Mouse (Mus musculus) CH12.LX (cell line): ENCODE results near the gene Bcl11a. TPM values are rescaled to one million over a fixed set of nuclear protein-coding genes. Genes with fewer than 3 reads are reported as not detected.
A peak's percentile ranks its signal among the peaks of the same experiment; 100 is the strongest.

Experiments
- DNase-seq: peaks from one replicate; pipeline ENCODE4 v3.0.0-alpha.2; 2013; ENCODE audit errors: extremely low read depth
- H3K27ac ChIP-seq: 2 replicates; pipeline ENCODE4 v1.5.1; 2012; ENCODE audit warnings: low read depth, mild to moderate bottlenecking, control low read depth, moderate library complexity; ENCODE audit not compliant: insufficient read depth
- H3K27me3 ChIP-seq: replicated peaks from 2 replicates; pipeline ENCODE3; 2012; ENCODE audit warnings: inconsistent platforms
- H3K36me3 ChIP-seq, 2 experiments: replicated peaks in 1 of 2; 2 replicates each; pipeline versions ENCODE3 to v1.6.1; 2012; ENCODE audit warnings: inconsistent platforms in 1 of 2, low read length in 1 of 2, mild to moderate bottlenecking in 1 of 2, mixed read lengths in 1 of 2, moderate library complexity in 1 of 2; ENCODE audit not compliant: control insufficient read depth in 1 of 2, insufficient read depth in 1 of 2
- H3K4me1 ChIP-seq, 2 experiments: 2 replicates each; pipeline ENCODE4 v1.6.1; 2012; ENCODE audit warnings: inconsistent platforms in 1 of 2, moderate library complexity in 1 of 2; ENCODE audit not compliant: insufficient read depth in 2 of 2, control insufficient read depth in 1 of 2
- H3K4me2 ChIP-seq: 2 replicates; pipeline ENCODE4 v1.6.1; 2012; ENCODE audit warnings: low read depth, mild to moderate bottlenecking, control low read depth; ENCODE audit not compliant: poor library complexity, insufficient read depth, severe bottlenecking
- H3K4me3 ChIP-seq, 3 experiments: fragments of 150-350 bp in 1 of 3; sonication (generic) in 1 of 3; replicated peaks in 1 of 3; 2 replicates each; pipeline versions ENCODE3 to v1.5.1; 2011 to 2012; ENCODE audit warnings: low read depth in 2 of 3, low read length in 2 of 3, mild to moderate bottlenecking in 2 of 3, moderate library complexity in 2 of 3, control low read depth in 1 of 3, improper control_type of control experiment in 1 of 3, inconsistent platforms in 1 of 3, mixed read lengths in 1 of 3; ENCODE audit not compliant: poor library complexity in 1 of 3
- H3K79me2 ChIP-seq: replicated peaks from 2 replicates; pipeline ENCODE4 v1.6.1; 2012; ENCODE audit warnings: mild to moderate bottlenecking, moderate library complexity; ENCODE audit not compliant: control insufficient read depth, poor library complexity, insufficient read depth, severe bottlenecking; ENCODE audit errors: extremely low read depth
- H3K9ac ChIP-seq: 2 replicates; pipeline ENCODE4 v1.6.1; 2012; ENCODE audit warnings: low read depth, mild to moderate bottlenecking, control low read depth, moderate library complexity; ENCODE audit not compliant: insufficient read depth
- H3K9me3 ChIP-seq: replicated peaks from 2 replicates; pipeline ENCODE3; 2012; ENCODE audit warnings: low read length, inconsistent platforms, mixed read lengths
- BHLHE40 ChIP-seq: IDR thresholded peaks from 2 replicates; pipeline ENCODE4 v1.6.1; 2011; ENCODE audit warnings: mild to moderate bottlenecking, low read depth, low read length, improper control_type of control experiment
- CHD1 ChIP-seq: IDR thresholded peaks from 2 replicates; pipeline ENCODE4 v1.6.1; 2012; ENCODE audit warnings: low read depth, low read length, improper control_type of control experiment, inconsistent platforms
- CHD2 ChIP-seq: IDR thresholded peaks from 2 replicates; pipeline ENCODE4 v1.6.1; 2011; ENCODE audit warnings: low read length, improper control_type of control experiment
- CTCF ChIP-seq, 2 experiments: IDR thresholded peaks in 1 of 2; conservative IDR thresholded peaks in 1 of 2; 2 replicates each; pipeline ENCODE4 v1.5.1; 2011 to 2012; ENCODE audit warnings: low read depth in 2 of 2, low read length in 2 of 2, improper control_type of control experiment in 1 of 2, inconsistent platforms in 1 of 2, mild to moderate bottlenecking in 1 of 2, moderate library complexity in 1 of 2
- E2F4 ChIP-seq: IDR thresholded peaks from 2 replicates; pipeline ENCODE4 v1.6.1; 2011; ENCODE audit warnings: low read depth, low read length, improper control_type of control experiment; ENCODE audit not compliant: insufficient replicate concordance
- EP300 ChIP-seq: IDR thresholded peaks from 2 replicates; pipeline ENCODE4 v1.6.1; 2011; ENCODE audit warnings: low read length, improper control_type of control experiment
- ETS1 ChIP-seq: conservative IDR thresholded peaks from 2 replicates; pipeline ENCODE4 v1.6.1; 2012; ENCODE audit warnings: low read depth, mild to moderate bottlenecking, inconsistent platforms, low read length, improper control_type of control experiment, moderate library complexity
- GABPA ChIP-seq: IDR thresholded peaks from 2 replicates; pipeline ENCODE4 v1.6.1; 2012; ENCODE audit warnings: low read depth, low read length, improper control_type of control experiment, inconsistent platforms; ENCODE audit not compliant: insufficient replicate concordance
- IRF4 ChIP-seq: IDR thresholded peaks from 2 replicates; pipeline ENCODE4 v1.6.1; 2014; ENCODE audit warnings: low read depth, mild to moderate bottlenecking, inconsistent platforms, low read length, improper control_type of control experiment
- JUN ChIP-seq: IDR thresholded peaks from 2 replicates; pipeline ENCODE4 v1.6.1; 2011; ENCODE audit warnings: low read depth, mild to moderate bottlenecking, low read length, improper control_type of control experiment, moderate library complexity; ENCODE audit not compliant: insufficient read depth
- JUND ChIP-seq: conservative IDR thresholded peaks from 2 replicates; pipeline ENCODE4 v1.6.1; 2011; ENCODE audit warnings: low read depth, low read length, improper control_type of control experiment
- MAFK ChIP-seq: IDR thresholded peaks from 2 replicates; pipeline ENCODE4 v1.6.1; 2011; ENCODE audit warnings: low read length, improper control_type of control experiment; ENCODE audit not compliant: insufficient replicate concordance
- MAX ChIP-seq: IDR thresholded peaks from 2 replicates; pipeline ENCODE4 v1.6.1; 2011; ENCODE audit warnings: low read length, improper control_type of control experiment
- MAZ ChIP-seq: IDR thresholded peaks from 2 replicates; pipeline ENCODE4 v1.6.1; 2012; ENCODE audit warnings: low read depth, mild to moderate bottlenecking, inconsistent platforms, low read length, improper control_type of control experiment, moderate library complexity
- MEF2A ChIP-seq: IDR thresholded peaks from 2 replicates; pipeline ENCODE4 v1.6.1; 2014; ENCODE audit warnings: low read depth, mild to moderate bottlenecking, inconsistent platforms, low read length, improper control_type of control experiment, borderline replicate concordance
- MYC ChIP-seq: IDR thresholded peaks from 2 replicates; pipeline ENCODE4 v1.6.1; 2011; ENCODE audit warnings: low read depth, mild to moderate bottlenecking, improper control_type of control experiment, low read length
- NELFE ChIP-seq: IDR thresholded peaks from 2 replicates; pipeline ENCODE4 v1.6.1; 2011; ENCODE audit warnings: low read depth, low read length, improper control_type of control experiment
- NRF1 ChIP-seq: IDR thresholded peaks from 2 replicates; pipeline ENCODE4 v1.6.1; 2014; ENCODE audit warnings: low read depth, mild to moderate bottlenecking, inconsistent platforms, low read length, improper control_type of control experiment, moderate library complexity
- POLR2A ChIP-seq: IDR thresholded peaks from 2 replicates; pipeline ENCODE4 v1.6.1; 2011; ENCODE audit warnings: low read depth, mild to moderate bottlenecking, improper control_type of control experiment, low read length
- POLR2AphosphoS2 ChIP-seq: IDR thresholded peaks from 2 replicates; pipeline ENCODE4 v1.6.1; 2011; ENCODE audit warnings: low read depth, low read length, improper control_type of control experiment
- RCOR1 ChIP-seq: conservative IDR thresholded peaks from 2 replicates; pipeline ENCODE4 v1.6.1; 2012; ENCODE audit warnings: low read depth, mild to moderate bottlenecking, inconsistent platforms, low read length, improper control_type of control experiment
- SIN3A ChIP-seq: IDR thresholded peaks from 2 replicates; pipeline ENCODE4 v1.6.1; 2012; ENCODE audit warnings: low read length, improper control_type of control experiment, inconsistent platforms
- SMC3 ChIP-seq: IDR thresholded peaks from 2 replicates; pipeline ENCODE4 v1.6.1; 2011; ENCODE audit warnings: low read depth, low read length, improper control_type of control experiment
- TBP ChIP-seq: conservative IDR thresholded peaks from 2 replicates; pipeline ENCODE4 v1.6.1; 2011; ENCODE audit warnings: low read depth, low read length, improper control_type of control experiment
- TCF12 ChIP-seq: IDR thresholded peaks from 2 replicates; pipeline ENCODE4 v1.6.1; 2014; ENCODE audit warnings: low read depth, mild to moderate bottlenecking, inconsistent platforms, low read length, improper control_type of control experiment
- USF1 ChIP-seq: IDR thresholded peaks from 2 replicates; pipeline ENCODE4 v1.6.1; 2014; ENCODE audit warnings: low read depth, mild to moderate bottlenecking, inconsistent platforms, low read length, improper control_type of control experiment
- USF2 ChIP-seq: conservative IDR thresholded peaks from 2 replicates; pipeline ENCODE4 v1.6.1; 2011; ENCODE audit warnings: low read depth, low read length, improper control_type of control experiment
- ZC3H11A ChIP-seq: IDR thresholded peaks from 2 replicates; pipeline ENCODE4 v1.6.1; 2012; ENCODE audit warnings: low read depth, mild to moderate bottlenecking, inconsistent platforms, low read length, improper control_type of control experiment
- ZKSCAN1 ChIP-seq: IDR thresholded peaks from 2 replicates; pipeline ENCODE4 v1.6.1; 2012; ENCODE audit warnings: low read depth, inconsistent platforms, low read length, improper control_type of control experiment, borderline replicate concordance
- ZMIZ1 ChIP-seq: IDR thresholded peaks from 2 replicates; pipeline ENCODE4 v1.6.1; 2012; ENCODE audit warnings: low read depth, mild to moderate bottlenecking, inconsistent platforms, low read length, improper control_type of control experiment
- ZNF384 ChIP-seq: IDR thresholded peaks from 2 replicates; pipeline ENCODE4 v1.6.1; 2012; ENCODE audit warnings: low read depth, low read length, improper control_type of control experiment, inconsistent platforms
- dilution Hi-C: fragments of 300-500 bp; cut with MboI; formaldehyde crosslinking; loops from 2 replicates; pipeline ENCODE4 v1.14.3; 2020; ENCODE audit warnings: low sequenced_read_pairs; ENCODE audit not compliant: extremely low pct_unique_long_range_greater_than_20kb, extremely low pct_ligation_motif_present
- in situ Hi-C: fragments of 300-500 bp; cut with MboI; formaldehyde crosslinking; loops from 3 replicates; pipeline ENCODE4 v1.14.3; 2019; ENCODE audit warnings: low sequenced_read_pairs, low pct_ligation_motif_present, low pct_unique_long_range_greater_than_20kb, mixed read lengths
- polyA plus RNA-seq: library from polyadenylated mRNA; unstranded; fragments of >175 nt; gene quantifications from 2 replicates; pipeline ENCODE4 v1.2.1, GENCODE M21; 2012; ENCODE audit warnings: low read depth; ENCODE audit not compliant: insufficient read length
- total RNA-seq, 2 experiments: library from RNA; depleted of rRNA; stranded (reverse); fragments of 300-350 nt in 1 of 2; fragments of >200 nt in 1 of 2; gene quantifications; 2 replicates each; pipeline ENCODE4 v1.2.3; 2012 to 2014

Bcl11a gene
- total and polyA plus RNA-seq, 3 experiments = 6.8 to 57.9 (median 13.9) TPM

- peak overlapping the region; percentile 24; the same call in 1 of the 2 replicates for H3K27ac ChIP-seq
Measured at GRCm38 (mm10) chr11:24140948-24141347, 63.1 kb downstream of the Bcl11a start.

GRCm38 (mm10) chr11:24141479-24142251 is 63.8 kb downstream of the Bcl11a start:
- Histone ChIP-seq H3K36me3 (peaks cover 0 to 55% of the 10 kb centered on the region in 2 experiments), H3K9me3 (peaks cover 7% of the 10 kb centered on the region), H3K4me2 (peak overlapping the region; percentile 53), H3K79me2 (no peaks in the 10 kb centered on the region), H3K27me3 (no peaks in the 10 kb centered on the region), H3K9ac (no peak overlapping the region), H3K27ac (peak overlapping the region; percentile 24), H3K4me1 (peaks cover 37 to 100% of the 10 kb centered on the region in 2 experiments), H3K4me3 (no peak overlapping the region)
- in situ Hi-C loops = loop anchor here (5.0 kb wide), 1 partner anchor 54 kb away; no protein-coding TSS in a partner anchor
- dilution Hi-C loops = no loop called here
- DNase-seq = peak; percentile 88
- peak; percentile 93 for TF ChIP-seq BHLHE40
- 0 out of 2 replicates have a peak, but pooled peaks have one; percentile 52 for TF ChIP-seq CHD1
- peak; percentile 57 for TF ChIP-seq MAX
- TF ChIP-seq MAFK = 0 out of 2 replicates have a peak, but pooled peaks have one; percentile 39
- TF ChIP-seq SIN3A = peak; percentile 36; the same call in 1 of the 2 replicates
- peak; percentile 60 for TF ChIP-seq ETS1
- TF ChIP-seq ZC3H11A = no peak
- TF ChIP-seq TCF12 = peak; percentile 77
- peak; percentile 43; the same call in 1 of the 2 replicates for TF ChIP-seq USF2
- TF ChIP-seq NRF1 = no peak
- TF ChIP-seq ZMIZ1 = no peak
- peak; percentile 87 for TF ChIP-seq IRF4
- peak; percentile 71 for TF ChIP-seq EP300
- TF ChIP-seq USF1 = peak; percentile 72
- no peak for TF ChIP-seq JUN
- TF ChIP-seq CHD2 = peak; percentile 76; the same call in 1 of the 2 replicates
- peak; percentile 44; the same call in 1 of the 2 replicates for TF ChIP-seq MEF2A
- TF ChIP-seq SMC3 = peak; percentile 12; the same call in 1 of the 2 replicates
- no peak for TF ChIP-seq POLR2A
- no peak for TF ChIP-seq NELFE

More at GRCm38 (mm10) chr11:24140948-24141347, 63.1 kb downstream of the Bcl11a start:
- DNase-seq = peak; percentile 82
- Histone ChIP-seq H3K27me3 (no peaks in the 10 kb centered on the region), H3K9ac (no peak overlapping the region), H3K4me3 (no peak overlapping the region), H3K79me2 (no peaks in the 10 kb centered on the region), H3K4me2 (no peak overlapping the region), H3K9me3 (peaks cover 7% of the 10 kb centered on the region), H3K4me1 (peaks cover 32 to 100% of the 10 kb centered on the region in 2 experiments)
- in situ Hi-C loops (loop anchor here (5.0 kb wide), 1 partner anchor 54 kb away; no protein-coding TSS in a partner anchor), dilution Hi-C loops (no loop called here)
- TF ChIP-seq RCOR1 (no peak), BHLHE40 (peak; percentile 61), MYC (peak; percentile 65), EP300 (peak; percentile 75), ZNF384 (no peak), SMC3 (no peak), CTCF (conservative IDR thresholded peaks at IDR 0.05 in 1 of 2, IDR thresholded peaks at IDR 0.05 in 1 of 2; ENCODE audit: low read depth in 2 of 2, low read length in 2 of 2) (no peak), JUN (peak; percentile 24; the same call in 1 of the 2 replicates), ETS1 (peak; percentile 74), JUND (peak; percentile 72), MEF2A (peak; percentile 98), POLR2A (no peak), GABPA (no peak), TCF12 (peak; percentile 25; the same call in 1 of the 2 replicates), NRF1 (no peak), ZC3H11A (no peak), ZKSCAN1 (no peak), MAZ (no peak), USF1 (no peak), NELFE (no peak), E2F4 (no peak), MAX (peak; percentile 51; the same call in 1 of the 2 replicates), IRF4 (peak; percentile 80), CHD1 (no peak), POLR2AphosphoS2 (no peak), TBP (0 out of 2 replicates have a peak, but pooled peaks have one; percentile 31), CHD2 (no peak)
- TF ChIP-seq, all 38 proteins: peak for 11
- peaks cover 0 to 55% of the 10 kb centered on the region in 2 experiments for H3K36me3 ChIP-seq
